Mouse (Mus musculus) C2C12 (cell line): ENCODE results near the gene 9330182L06Rik. TPM values are rescaled to one million over a fixed set of nuclear protein-coding genes. Genes with fewer than 3 reads are reported as not detected.

Source experiments
- H3K27me3 ChIP-seq: one replicate; pipeline ENCODE4 v1.6.1; 2011; ENCODE audit not compliant: control insufficient read depth, insufficient read depth, insufficient read length
- H3K36me3 ChIP-seq: one replicate; pipeline ENCODE4 v1.6.1; 2011; ENCODE audit not compliant: control insufficient read depth, insufficient read depth
- H3K4me3 ChIP-seq: one replicate; pipeline ENCODE4 v1.5.1; 2011; ENCODE audit warnings: mild to moderate bottlenecking, control low read depth; ENCODE audit not compliant: poor library complexity, insufficient read depth, severe bottlenecking
- H3K79me2 ChIP-seq: one replicate; pipeline ENCODE4 v1.6.1; 2011; ENCODE audit not compliant: control insufficient read depth, insufficient read depth
- H3K79me3 ChIP-seq: one replicate; pipeline ENCODE4 v1.6.1; 2011; ENCODE audit warnings: low read depth, control low read depth
- H3ac ChIP-seq: one replicate; pipeline ENCODE3; 2011; ENCODE audit warnings: low read depth; ENCODE audit not compliant: control insufficient read depth, insufficient read length
- CEBPB ChIP-seq: IDR thresholded peaks from one replicate; pipeline ENCODE4 v1.6.1; 2011; ENCODE audit warnings: low read depth, mild to moderate bottlenecking, control low read depth, moderate library complexity
- CTCF ChIP-seq: IDR thresholded peaks from one replicate; pipeline ENCODE4 v1.5.1; 2011; ENCODE audit not compliant: control insufficient read depth, insufficient read depth, insufficient read length
- FOSL1 ChIP-seq: IDR thresholded peaks from one replicate; pipeline ENCODE4 v1.8.0; 2011; ENCODE audit warnings: mild to moderate bottlenecking, low read length; ENCODE audit not compliant: poor library complexity, insufficient read depth, severe bottlenecking
- MAX ChIP-seq: IDR thresholded peaks from one replicate; pipeline ENCODE4 v1.6.1; 2011; ENCODE audit warnings: mild to moderate bottlenecking, control low read depth
- MYOD1 ChIP-seq: IDR thresholded peaks from one replicate; pipeline ENCODE4 v1.6.1; 2011; ENCODE audit warnings: low read depth; ENCODE audit not compliant: control insufficient read depth, insufficient read length
- MYOG ChIP-seq: IDR thresholded peaks from one replicate; pipeline ENCODE4 v1.6.1; 2011; ENCODE audit not compliant: control insufficient read depth, insufficient read length; ENCODE audit errors: extremely low read depth
- USF1 ChIP-seq: IDR thresholded peaks from one replicate; pipeline ENCODE4 v1.6.1; 2011; ENCODE audit warnings: low read depth, mild to moderate bottlenecking, control low read depth, moderate library complexity
- microRNA-seq: library from miRNA; unstranded; fragments of <30 nt; microRNA quantifications from one replicate; pipeline ENCODE4, GENCODE M21; 2019; ENCODE audit warnings: borderline microRNAs expressed
- polyA plus RNA-seq: library from polyadenylated mRNA; unstranded; fragments of >200 nt; fragmentation: generic; extraction: Trizol; gene quantifications from one replicate; pipeline ENCODE4 v1.2.1, GENCODE M21; 2012; ENCODE audit warnings: missing spikeins

Gene 9330182L06Rik
- polyA plus RNA-seq, 1 experiment, result not detected

GRCm38 (mm10) chr5:9495456-9495855 is 229.5 kb downstream of the 9330182L06Rik start:
- no peaks in the 10 kb centered on the region for H3K27me3 ChIP-seq
- H3K79me3 ChIP-seq, result no peaks in the 10 kb centered on the region
- no peak overlapping the region for H3ac ChIP-seq
- H3K79me2 ChIP-seq, result no peaks in the 10 kb centered on the region
- no peak overlapping the region for H3K4me3 ChIP-seq
- no peaks in the 10 kb centered on the region for H3K36me3 ChIP-seq
- TF ChIP-seq USF1 (no peak), MYOD1 (no peak), MAX (no peak), CTCF (no peak)

GRCm38 (mm10) chr5:9497235-9497634 is 231.3 kb downstream of the 9330182L06Rik start:
- no peak for TF ChIP-seq FOSL1
- no peak for TF ChIP-seq CEBPB
- no peak for TF ChIP-seq MYOG
- no peak for TF ChIP-seq MYOD1
- TF ChIP-seq USF1, result no peak
- no peak for TF ChIP-seq MAX
- TF ChIP-seq CTCF, result no peak
- no peak overlapping the region for H3ac ChIP-seq
- no peak overlapping the region for H3K4me3 ChIP-seq
- no peaks in the 10 kb centered on the region for H3K27me3 ChIP-seq
- no peaks in the 10 kb centered on the region for H3K36me3 ChIP-seq
- H3K79me2 ChIP-seq, result no peaks in the 10 kb centered on the region
- no peaks in the 10 kb centered on the region for H3K79me3 ChIP-seq

- Histone ChIP-seq H3K27me3 (no peaks in the 10 kb centered on the region), H3ac (no peak overlapping the region), H3K79me3 (no peaks in the 10 kb centered on the region), H3K79me2 (no peaks in the 10 kb centered on the region), H3K4me3 (no peak overlapping the region), H3K36me3 (no peaks in the 10 kb centered on the region)
- TF ChIP-seq CTCF, result no peak
- TF ChIP-seq MYOD1, result no peak
- TF ChIP-seq MYOG, result no peak
- TF ChIP-seq MAX, result no peak
- TF ChIP-seq CEBPB, result no peak
- TF ChIP-seq FOSL1, result no peak
- TF ChIP-seq USF1, result no peak
Measured at GRCm38 (mm10) chr5:9511027-9511426, 245.1 kb downstream of the 9330182L06Rik start.

- Histone ChIP-seq H3K36me3 (no peaks in the 10 kb centered on the region), H3K79me3 (no peaks in the 10 kb centered on the region), H3K4me3 (no peak overlapping the region), H3K79me2 (no peaks in the 10 kb centered on the region), H3ac (no peak overlapping the region), H3K27me3 (no peaks in the 10 kb centered on the region)
- no peak for TF ChIP-seq CEBPB
- TF ChIP-seq FOSL1, result no peak
- no peak for TF ChIP-seq MAX
- TF ChIP-seq MYOD1, result no peak
- no peak for TF ChIP-seq MYOG
- no peak for TF ChIP-seq USF1
- TF ChIP-seq CTCF, result no peak
Measured at GRCm38 (mm10) chr5:9525507-9525906, 259.6 kb downstream of the 9330182L06Rik start.

Small RNAs within 50 kb of the gene (microRNA-seq; reads per million reads assigned to microRNA genes)
- gene Mir879, result not detected

Other genes starting within 250 kb of the 9330182L06Rik start
- gene Tmem243, start 165.4 kb upstream of the 9330182L06Rik start, polyA plus RNA-seq, result 5.5 TPM
- 6.4 TPM for gene Dmtf1, start 104.3 kb upstream of the 9330182L06Rik start, polyA plus RNA-seq